Comparison of ENCODE assay signal across 24 mouse cellular contexts in the genomic region with DNA sequence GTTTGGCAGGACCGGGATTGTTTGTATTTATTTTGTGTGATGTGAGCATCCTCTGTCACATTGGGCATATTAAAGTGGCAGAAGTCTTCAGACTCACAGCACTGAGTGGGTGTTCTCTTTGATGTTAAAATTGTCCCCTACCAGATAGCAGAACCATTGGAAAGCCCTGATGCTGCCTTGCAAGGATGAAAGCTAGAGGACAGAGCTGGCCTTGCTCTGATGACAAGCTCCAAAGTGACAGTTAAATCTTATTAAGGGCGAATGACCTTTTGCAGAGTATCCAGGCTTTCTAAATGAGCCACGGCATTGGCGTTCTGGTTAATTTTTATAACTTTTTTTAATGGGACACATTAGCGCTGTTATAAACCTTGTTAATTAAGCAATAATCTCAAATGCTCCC. TPM values are rescaled to one million over a fixed set of nuclear protein-coding genes. Genes with fewer than 3 reads are reported as not detected.
DNase-seq lines count a peak whose midpoint lies in the region; ATAC-seq lines count a peak whose summit lies in the region.
"Had no signal": no experiment of that assay in that cellular context is flagged by ENCODE, and none has a peak within 500 bp of the region (broad histone marks: within the 10 kb centered on the region; RNA-seq: fewer than 3 reads in every experiment).

No protein-coding gene starts in this region.

- DNase-seq in heart, embryonic 10.5 days (ENCODE audit: low spot score) = no peak
- no peak for DNase-seq in hindbrain, embryonic 14.5 days (ENCODE audit: low spot score)
- DNase-seq in hindbrain, embryonic 10.5 days (ENCODE audit: low spot score) = no peak
- DNase-seq in lung, postnatal 14 days = no peak
- no peak for DNase-seq in neural tube, embryonic 10.5 days (ENCODE audit: extremely low spot score, low spot score)
- DNase-seq: adrenal gland, adult 8-10 months; adrenal gland, postnatal 25 days; cerebellum, adult 18-20 months; cerebellum, adult 9-10 months; cerebellum, postnatal 14 days; gastrocnemius, adult 2 months; gastrocnemius, postnatal 14 days; heart, adult 11 months; heart, postnatal 14 days; heart, postnatal 4 days had no signal

- WGBS in heart, embryonic 13.5 days = 63% methylated on average over 5 of the region's 5 CpGs
- 65% methylated on average over 5 of the region's 5 CpGs for WGBS in heart, embryonic 10.5 days
- 75% methylated on average over 5 of the region's 5 CpGs for WGBS in hindbrain, embryonic 14.5 days
- 94% methylated on average over 5 of the region's 5 CpGs for WGBS in hindbrain, embryonic 10.5 days
- WGBS in lung, embryonic 16.5 days = 76% methylated on average over 5 of the region's 5 CpGs
- 50% methylated on average over 5 of the region's 5 CpGs for WGBS in neural tube, embryonic 13.5 days

- no peak overlapping the region for H3K9ac ChIP-seq in heart, embryonic 13.5 days
- H3K9ac ChIP-seq in hindbrain, embryonic 14.5 days = no peak overlapping the region
- no peak overlapping the region for H3K9ac ChIP-seq in lung, embryonic 16.5 days (ENCODE audit: low read length)
- no peak overlapping the region for H3K9ac ChIP-seq in neural tube, embryonic 13.5 days
- H3K9ac ChIP-seq: forebrain, embryonic 13.5 days; heart, embryonic 12.5 days; intestine, embryonic 15.5 days had no signal

- no peaks in the 10 kb centered on the region for H3K27me3 ChIP-seq in heart, embryonic 13.5 days (replicated peaks)
- no peaks in the 10 kb centered on the region for H3K27me3 ChIP-seq in heart, embryonic 10.5 days (ENCODE audit: insufficient read depth, poor library complexity, severe bottlenecking)
- no peaks in the 10 kb centered on the region for H3K27me3 ChIP-seq in hindbrain, embryonic 14.5 days (ENCODE audit: control insufficient read depth, insufficient read depth, low read length)
- H3K27me3 ChIP-seq in hindbrain, embryonic 10.5 days (ENCODE audit: insufficient read depth, poor library complexity, severe bottlenecking) = no peaks in the 10 kb centered on the region
- H3K27me3 ChIP-seq in lung, embryonic 16.5 days (ENCODE audit: control insufficient read depth, insufficient read depth, low read depth, low read length) = no peaks in the 10 kb centered on the region
- no peaks in the 10 kb centered on the region for H3K27me3 ChIP-seq in neural tube, embryonic 13.5 days
- H3K27me3 ChIP-seq: forebrain, embryonic 13.5 days; heart, embryonic 12.5 days; intestine, embryonic 15.5 days had no signal

- H3K27ac ChIP-seq in heart, embryonic 13.5 days (replicated peaks) = peak overlapping the region; percentile 8; the same call in 1 of the 2 replicates
- H3K27ac ChIP-seq in heart, embryonic 10.5 days = no peak overlapping the region
- H3K27ac ChIP-seq in hindbrain, embryonic 14.5 days = peak overlapping the region; percentile 65
- H3K27ac ChIP-seq in hindbrain, embryonic 10.5 days = no peak overlapping the region
- H3K27ac ChIP-seq in lung, embryonic 16.5 days (ENCODE audit: low read length) = no peak overlapping the region
- H3K27ac ChIP-seq in neural tube, embryonic 13.5 days (replicated peaks) = peak overlapping the region; percentile 72
- H3K27ac ChIP-seq: forebrain, embryonic 10.5 days; forebrain, embryonic 13.5 days; gastrocnemius, adult 2 months; intestine, embryonic 15.5 days had no signal

- no peak overlapping the region for H3K4me2 ChIP-seq in heart, embryonic 13.5 days
- no peak overlapping the region for H3K4me2 ChIP-seq in hindbrain, embryonic 14.5 days (replicated peaks)
- no peak overlapping the region for H3K4me2 ChIP-seq in lung, embryonic 16.5 days (ENCODE audit: low read depth, low read length)
- no peak overlapping the region for H3K4me2 ChIP-seq in neural tube, embryonic 13.5 days
- H3K4me2 ChIP-seq: forebrain, embryonic 13.5 days; heart, embryonic 12.5 days; intestine, embryonic 15.5 days had no signal

- no peaks in the 10 kb centered on the region for H3K9me3 ChIP-seq in heart, embryonic 13.5 days
- H3K9me3 ChIP-seq in heart, embryonic 10.5 days = no peaks in the 10 kb centered on the region
- H3K9me3 ChIP-seq in hindbrain, embryonic 14.5 days (ENCODE audit: control insufficient read depth, low read length) = no peaks in the 10 kb centered on the region
- H3K9me3 ChIP-seq in hindbrain, embryonic 10.5 days = no peaks in the 10 kb centered on the region
- no peaks in the 10 kb centered on the region for H3K9me3 ChIP-seq in lung, embryonic 16.5 days (ENCODE audit: control insufficient read depth, low read length)
- H3K9me3 ChIP-seq in neural tube, embryonic 13.5 days = no peaks in the 10 kb centered on the region
- H3K9me3 ChIP-seq: forebrain, embryonic 10.5 days; forebrain, embryonic 13.5 days; heart, embryonic 12.5 days; intestine, embryonic 15.5 days had no signal

- H3K4me1 ChIP-seq in heart, embryonic 13.5 days = peaks cover 26% of the 10 kb centered on the region; the same call in 1 of the 2 replicates
- H3K4me1 ChIP-seq in heart, embryonic 10.5 days = peaks cover 21% of the 10 kb centered on the region
- peaks cover 15% of the 10 kb centered on the region; the same call in 1 of the 2 replicates for H3K4me1 ChIP-seq in hindbrain, embryonic 14.5 days (replicated peaks; ENCODE audit: control insufficient read depth, insufficient read depth, low read length)
- peaks cover 4% of the 10 kb centered on the region; the same call in 1 of the 2 replicates for H3K4me1 ChIP-seq in hindbrain, embryonic 10.5 days (replicated peaks)
- no peaks in the 10 kb centered on the region for H3K4me1 ChIP-seq in lung, embryonic 16.5 days (replicated peaks; ENCODE audit: control insufficient read depth, insufficient read depth, low read length)
- H3K4me1 ChIP-seq in neural tube, embryonic 13.5 days (replicated peaks) = peaks cover 32% of the 10 kb centered on the region
- H3K4me1 ChIP-seq: intestine, embryonic 15.5 days had no signal

- no peak overlapping the region for H3K4me3 ChIP-seq in heart, embryonic 13.5 days
- H3K4me3 ChIP-seq in heart, embryonic 10.5 days = no peak overlapping the region
- H3K4me3 ChIP-seq in hindbrain, embryonic 14.5 days (replicated peaks; ENCODE audit: low read length) = no peak overlapping the region
- H3K4me3 ChIP-seq in hindbrain, embryonic 10.5 days = no peak overlapping the region
- no peak overlapping the region for H3K4me3 ChIP-seq in lung, embryonic 16.5 days (ENCODE audit: low read length)
- no peak overlapping the region for H3K4me3 ChIP-seq in neural tube, embryonic 13.5 days
- H3K4me3 ChIP-seq: forebrain, embryonic 10.5 days; forebrain, embryonic 13.5 days; gastrocnemius, adult 2 months; heart, embryonic 12.5 days; intestine, embryonic 15.5 days had no signal

- ATAC-seq in heart, embryonic 13.5 days (ENCODE audit: extremely low read depth, insufficient number of reproducible peaks, low FRiP score, low TSS enrichment) = no peak
- no peak for ATAC-seq in hindbrain, embryonic 14.5 days (ENCODE audit: low FRiP score)
- peak; percentile 27; the same call in 1 of the 2 replicates for ATAC-seq in lung, embryonic 16.5 days (ENCODE audit: low read depth)
- peak; percentile 10; the same call in 1 of the 2 replicates for ATAC-seq in neural tube, embryonic 13.5 days (ENCODE audit: low read depth)
- ATAC-seq: activated CD4-positive, CD25-positive, alpha-beta regulatory T cell, adult 4 months; forebrain, embryonic 13.5 days; forebrain, embryonic 16.5 days; intestine, embryonic 15.5 days had no signal

- peaks cover 68% of the 10 kb centered on the region for H3K36me3 ChIP-seq in heart, embryonic 13.5 days
- H3K36me3 ChIP-seq in heart, embryonic 10.5 days = peaks cover 36% of the 10 kb centered on the region
- peaks cover 57% of the 10 kb centered on the region for H3K36me3 ChIP-seq in hindbrain, embryonic 14.5 days (replicated peaks; ENCODE audit: control insufficient read depth, insufficient read depth)
- peaks cover 64% of the 10 kb centered on the region for H3K36me3 ChIP-seq in hindbrain, embryonic 10.5 days
- H3K36me3 ChIP-seq in lung, embryonic 16.5 days (ENCODE audit: control insufficient read depth, insufficient read depth, low read length) = peaks cover 5% of the 10 kb centered on the region
- H3K36me3 ChIP-seq in neural tube, embryonic 13.5 days = peaks cover 68% of the 10 kb centered on the region

RNA-seq across cellular contexts. Expression of gene Bend5, which starts 42.8 kb away (rescaled TPM):
- 16.6 and 18.3 TPM in 2 replicates for polyA plus RNA-seq in heart, embryonic 13.5 days (2015; fragmentation: Nextera tagmentation; extraction: Ambion mirVana)
- polyA plus RNA-seq in heart, embryonic 10.5 days (2016; fragmentation: Nextera tagmentation; extraction: Ambion mirVana) = 12.1 and 15.6 TPM in 2 replicates
- polyA plus RNA-seq in hindbrain, embryonic 14.5 days (2014; fragmentation: Nextera tagmentation; extraction: Ambion mirVana) = 66.8 and 68.0 TPM in 2 replicates
- 25.6 and 35.7 TPM in 2 replicates for polyA plus RNA-seq in hindbrain, embryonic 10.5 days (2016; fragmentation: Nextera tagmentation; extraction: Ambion mirVana)
- polyA plus RNA-seq in lung, embryonic 16.5 days (2015; fragmentation: Nextera tagmentation; extraction: Ambion mirVana) = 19.6 and 20.9 TPM in 2 replicates
- polyA plus RNA-seq in neural tube, embryonic 13.5 days (2015; fragmentation: Nextera tagmentation; extraction: Ambion mirVana) = 72.7 and 76.9 TPM in 2 replicates

Comparison
In these comparisons a context has a peak if more than half of its experiments do, and no peak if none do; other contexts are left out.
1. H3K27ac ChIP-seq: peak in heart, embryonic 13.5 days (single experiment), hindbrain, embryonic 14.5 days (single experiment) and neural tube, embryonic 13.5 days (single experiment); none in heart, embryonic 10.5 days (single experiment), hindbrain, embryonic 10.5 days (single experiment) and lung, embryonic 16.5 days (single experiment).
2. ATAC-seq: peak in lung, embryonic 16.5 days (single experiment) and neural tube, embryonic 13.5 days (single experiment); none in heart, embryonic 13.5 days (single experiment) and hindbrain, embryonic 14.5 days (single experiment).